Mouse (Mus musculus): ENCODE results near the gene Snrnp35.

DNA sequence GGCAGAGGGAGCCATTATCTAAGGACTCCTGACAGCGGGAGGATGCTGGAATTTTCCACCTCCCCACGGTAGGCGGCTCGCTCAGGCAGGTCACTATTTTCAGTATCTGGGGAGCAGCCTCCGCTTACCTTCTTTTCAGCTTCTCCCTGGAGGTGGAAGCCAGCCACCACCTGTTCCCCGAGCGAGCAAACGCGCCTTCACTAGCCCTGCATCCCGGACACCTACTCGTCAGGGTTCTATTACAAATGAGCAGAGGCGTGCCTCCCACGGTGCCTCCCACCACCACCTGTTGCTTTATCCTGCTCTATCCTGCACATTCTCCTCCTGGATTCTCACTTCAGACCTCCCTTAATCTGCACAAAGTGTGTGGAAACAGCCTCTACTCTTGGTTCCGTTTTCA is 20.8 kb downstream of the Snrnp35 start:
- TF ChIP-seq POLR2A (IDR thresholded peaks at IDR 0.05; ENCODE audit: insufficient read length, low read depth) (no peak), POLR2AphosphoS2 (IDR thresholded peaks at IDR 0.05; ENCODE audit: insufficient read length, low read depth) (no peak), MYOG (IDR thresholded peaks at IDR 0.05; ENCODE audit: control insufficient read depth in 1 of 3, insufficient read depth in 1 of 3, insufficient read length in 2 of 3, low read depth in 2 of 3) (no peak), REST (IDR thresholded peaks at IDR 0.05; ENCODE audit: insufficient read depth, insufficient read length) (no peak), USF1 (IDR thresholded peaks at IDR 0.05; ENCODE audit: low read depth) (no peak), E2F4 (IDR thresholded peaks at IDR 0.05; ENCODE audit: insufficient read depth) (no peak), CEBPB (IDR thresholded peaks at IDR 0.05; ENCODE audit: insufficient read depth, poor library complexity, severe bottlenecking) (no peak), MAX (IDR thresholded peaks at IDR 0.05; ENCODE audit: low read depth) (no peak), TCF12 (IDR thresholded peaks at IDR 0.05; ENCODE audit: insufficient read depth, poor library complexity, severe bottlenecking) (no peak), SRF (IDR thresholded peaks at IDR 0.05; ENCODE audit: control insufficient read depth, insufficient read length, low read depth) (no peak), MYOD1 (IDR thresholded peaks at IDR 0.05; ENCODE audit: control insufficient read depth in 1 of 3, insufficient read length in 2 of 3, low read depth in 2 of 3) (peak in 1 of 3 experiments; percentile 63), TCF3 (IDR thresholded peaks at IDR 0.05; ENCODE audit: insufficient read length, low read depth) (no peak)
